Mouse (Mus musculus) heart, postnatal 25 days (tissue): Measurements from ENCODE around the gene Gm7971. TPM values are rescaled to one million over a fixed set of nuclear protein-coding genes. Genes with fewer than 3 reads are reported as not detected.
"Not testable (repeated sequence)": the region's sequence is repeated elsewhere in the genome, so short reads cannot be mapped to it uniquely, and the experiment has no call there.

Experiments
- DNase-seq: peaks from one replicate; pipeline ENCODE4 v3.0.0; 2022; ENCODE audit warnings: low spot score
- intact Hi-C: fragments of 180-260 bp; cut with DNase I; formaldehyde crosslinking; loops from one replicate; pipeline ENCODE4 v1.15.1; 2025
- total RNA-seq, 2 experiments: library from RNA; stranded (reverse); gene quantifications; 2 replicates each; pipeline ENCODE4 v1.2.3; 2021

The Gm7971 gene
- not detected for total RNA-seq

GRCm38 (mm10) chr5:95594775-95595174 lies at the start of gene Gm7971:
Gm7971 (minus strand) TSS chr5:95594875.
- DNase-seq, intact Hi-C loops: not testable (repeated sequence)

Other genes starting within 250 kb of the Gm7971 start
- gene D5Ertd577e, start 138.1 kb downstream of the Gm7971 start, total RNA-seq, result not detected
- not detected for gene Gm3286, start 84.1 kb downstream of the Gm7971 start, total RNA-seq
- not detected for gene Gm7978, start 141.3 kb upstream of the Gm7971 start, total RNA-seq
- not detected for gene Gm7982, start 147.1 kb upstream of the Gm7971 start, total RNA-seq
- gene E330014E10Rik, start 181.1 kb upstream of the Gm7971 start, total RNA-seq, result not detected